Mouse (Mus musculus) adrenal gland, postnatal 0 days (tissue): Measurements from ENCODE around the gene Fam32a. TPM values are rescaled to one million over a fixed set of nuclear protein-coding genes. Genes with fewer than 3 reads are reported as not detected.

Source experiments
- polyA plus RNA-seq: library from polyadenylated mRNA; unstranded; fragments of >200 nt; fragmentation: Nextera tagmentation; extraction: Ambion mirVana; gene quantifications from 2 replicates; pipeline ENCODE4 v1.2.1, GENCODE M21; 2015

Fam32a gene
- 81.4 and 84.4 TPM in 2 replicates for polyA plus RNA-seq

DNA sequence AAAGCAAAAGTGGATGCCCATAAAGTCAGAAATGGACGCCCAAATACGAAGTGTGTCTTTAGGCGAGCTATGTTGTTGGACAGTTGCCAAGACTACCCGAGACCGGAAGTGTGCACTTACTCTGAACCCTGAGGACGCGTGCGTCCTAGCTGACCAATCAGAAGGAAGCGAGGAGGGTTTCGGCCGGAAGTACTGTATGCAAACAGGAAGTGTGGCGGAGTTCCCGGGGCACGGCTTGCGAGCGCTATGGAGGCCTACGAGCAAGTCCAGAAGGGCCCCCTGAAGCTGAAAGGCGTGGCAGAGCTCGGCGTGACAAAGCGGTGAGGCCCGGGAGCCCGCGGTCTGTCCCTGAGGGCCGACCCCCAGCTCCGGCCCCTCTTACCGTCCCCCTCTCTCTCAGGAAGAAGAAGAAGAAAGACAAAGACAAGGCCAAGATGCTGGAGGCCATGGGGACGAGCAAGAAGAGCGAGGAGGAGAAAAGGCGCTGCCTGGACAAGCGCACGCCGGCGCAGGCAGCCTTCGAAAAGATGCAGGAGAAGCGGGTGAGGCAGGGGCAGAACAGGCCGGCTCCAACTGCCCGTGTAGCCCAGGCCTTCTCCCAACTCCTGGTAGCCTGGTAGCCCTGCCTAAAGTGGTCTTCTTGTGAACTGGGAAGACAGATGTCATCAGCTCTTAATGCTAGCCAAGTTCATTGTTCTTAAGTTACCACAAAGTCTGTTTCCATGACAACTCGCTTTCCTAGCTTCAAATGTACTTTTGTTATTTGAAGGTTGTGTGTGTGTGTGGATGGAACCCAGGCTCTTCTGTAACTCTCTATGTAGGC, at the start of gene Fam32a:
Gene Fam32a, plus strand, starts transcription at position 190 of the 823 bp plus-strand sequence.

DNA sequence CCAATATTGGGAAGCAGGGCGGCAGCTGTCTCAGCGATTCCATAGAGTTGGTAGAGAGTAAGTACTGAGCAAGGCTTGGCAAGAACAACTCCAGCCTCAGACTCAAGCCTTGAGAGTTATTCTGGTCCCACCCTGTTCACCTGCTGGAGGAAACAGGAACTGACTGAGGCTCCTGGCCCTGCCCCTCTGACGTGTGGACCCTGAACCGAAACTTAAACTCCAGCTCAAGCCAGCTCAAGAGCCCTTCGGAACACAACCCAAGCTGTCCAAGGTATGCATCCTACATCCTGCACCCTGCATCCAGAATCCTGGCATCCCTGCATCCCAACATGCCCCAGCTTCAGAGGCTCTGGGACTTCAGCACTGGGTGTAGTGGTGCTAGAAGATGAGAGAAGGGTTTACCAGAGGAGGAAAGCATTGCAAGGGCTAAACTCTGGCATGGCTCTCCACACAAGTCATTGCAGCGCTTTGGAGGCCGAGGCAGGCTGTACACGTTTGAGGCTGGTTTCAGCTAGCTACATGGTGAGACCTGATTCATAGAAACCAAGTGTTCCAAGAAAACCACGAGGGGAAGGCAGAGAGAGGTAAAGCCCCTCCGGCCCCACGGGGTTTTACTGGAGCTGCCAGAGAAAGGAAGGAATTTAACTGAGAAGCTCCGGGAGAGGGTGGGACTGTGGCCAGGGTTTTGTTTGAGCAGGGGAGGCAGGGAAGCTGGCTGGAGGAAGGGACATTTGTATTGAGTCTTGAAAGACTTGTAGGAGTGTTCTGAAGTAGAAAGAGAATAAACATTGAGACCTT, 29.9 kb upstream of the Fam32a start, which contains the start of gene Hsh2d:
Gene Hsh2d, plus strand, starts transcription at position 222 of the 798 bp plus-strand sequence.

DNA sequence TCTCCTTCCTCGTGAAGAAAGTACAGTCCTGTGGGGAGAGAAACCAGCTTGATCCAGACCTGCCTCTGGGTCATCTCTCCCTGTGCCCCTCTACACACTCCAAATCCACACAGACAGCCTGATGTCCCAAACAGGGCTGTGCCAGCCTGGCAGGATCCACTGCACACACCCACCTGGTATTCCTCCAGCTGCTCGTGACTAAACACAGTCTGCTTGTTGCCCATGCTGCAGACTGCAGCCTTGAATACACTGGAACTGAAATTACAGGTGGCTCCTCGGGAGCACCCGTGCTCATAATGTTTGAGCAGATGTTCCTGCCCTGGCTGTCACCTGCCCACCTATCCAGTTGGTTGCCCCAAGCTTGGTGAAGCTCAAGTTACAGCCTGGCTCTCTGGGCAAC, 6.8 kb upstream of the Fam32a start, which contains the start of gene Cib3:
Gene Cib3, minus strand, starts transcription at position 87 of the 400 bp plus-strand sequence.

GRCm38 (mm10) chr8:72213536-72213935, 6.0 kb upstream of the Fam32a start, which contains the start of gene Gm11034:
Gm11034 (minus strand) TSS chr8:72213636.

DNA sequence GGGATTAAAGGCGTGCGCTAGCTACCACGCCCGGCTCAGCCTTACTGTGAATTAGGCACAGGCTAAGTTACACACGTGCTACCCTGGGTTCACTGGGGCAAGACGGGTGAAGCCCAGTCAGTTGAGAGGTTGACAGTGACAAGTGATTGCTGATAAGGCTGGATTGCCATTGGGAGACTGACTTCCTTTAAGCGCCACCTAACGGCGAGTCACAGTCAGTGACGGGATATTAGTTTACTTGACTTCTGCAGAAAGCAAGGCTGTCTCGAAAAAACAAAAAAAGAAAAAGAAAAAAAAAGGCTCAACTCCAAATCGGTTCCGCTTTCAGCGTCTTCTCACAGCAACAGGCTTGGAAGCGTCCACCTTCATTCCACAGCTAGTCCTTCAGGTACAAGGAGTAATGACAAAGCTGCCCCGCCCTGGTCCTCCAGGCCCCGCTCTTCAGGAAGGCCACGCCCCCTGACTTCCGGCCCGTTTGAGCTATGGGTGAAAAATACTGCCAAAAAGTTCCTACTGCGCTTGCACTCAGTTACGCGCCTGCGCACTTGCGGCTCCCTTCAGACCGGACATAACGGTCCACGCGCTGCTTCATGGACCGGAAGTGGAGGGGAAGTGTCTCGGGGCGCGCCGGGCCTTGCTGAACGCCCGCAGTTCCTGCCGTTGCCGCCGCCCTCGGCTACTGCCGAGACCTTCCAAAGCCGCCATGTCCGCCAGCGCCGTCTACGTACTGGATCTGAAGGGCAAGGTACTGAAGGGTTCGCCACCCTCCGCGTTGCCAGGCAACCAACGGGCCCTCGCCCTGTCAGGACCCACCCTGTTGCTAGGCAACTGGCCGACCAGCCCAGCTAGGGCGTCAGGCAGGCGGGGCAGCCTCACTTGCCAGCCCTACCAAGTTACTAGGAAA, 20.2 kb downstream of the Fam32a start, which contains the start of gene Ap1m1:
Gene Ap1m1, plus strand, starts transcription at position 520 of the 904 bp plus-strand sequence.

Other genes starting within 250 kb of the Fam32a start
- 3.0 and 4.5 TPM in 2 replicates for gene Cyp4f18, start 210.1 kb upstream of the Fam32a start, polyA plus RNA-seq
- gene Olfr372, start 178.5 kb upstream of the Fam32a start, polyA plus RNA-seq: not detected in 2 replicates
- not detected in 2 replicates for gene Olfr373, start 136.6 kb upstream of the Fam32a start, polyA plus RNA-seq
- gene Olfr374, start 112.7 kb upstream of the Fam32a start, polyA plus RNA-seq: 0.03 TPM in 1 of 2 replicates, not detected in the other
- gene Tpm4, start 84.8 kb upstream of the Fam32a start, polyA plus RNA-seq: 309 and 335 TPM in 2 replicates
- gene Rab8a, start 58.5 kb upstream of the Fam32a start, polyA plus RNA-seq: 75.7 and 78.6 TPM in 2 replicates
- gene Hsh2d, start 30.1 kb upstream of the Fam32a start, polyA plus RNA-seq: 0.17 and 0.26 TPM in 2 replicates
- gene Cib3, start 6.9 kb upstream of the Fam32a start, polyA plus RNA-seq: 0.17 and 0.25 TPM in 2 replicates
- not detected in 2 replicates for gene Gm11034, start 6.1 kb upstream of the Fam32a start, polyA plus RNA-seq
- 77.1 and 78.9 TPM in 2 replicates for gene Ap1m1, start 20.3 kb downstream of the Fam32a start, polyA plus RNA-seq
- 11.5 and 11.9 TPM in 2 replicates for gene Gm10282, start 85.5 kb downstream of the Fam32a start, polyA plus RNA-seq
- 23.2 and 28.6 TPM in 2 replicates for gene Klf2, start 99.3 kb downstream of the Fam32a start, polyA plus RNA-seq
- 18.9 and 24.4 TPM in 2 replicates for gene Eps15l1, start 201.7 kb downstream of the Fam32a start, polyA plus RNA-seq
- 3.6 and 5.1 TPM in 2 replicates for gene Calr3, start 224.1 kb downstream of the Fam32a start, polyA plus RNA-seq
- 8.9 and 9.4 TPM in 2 replicates for gene 1700030K09Rik, start 224.2 kb downstream of the Fam32a start, polyA plus RNA-seq